Mouse (Mus musculus): ENCODE measurements at regions not wholly inside any gene's neighbourhood (a gene's known extent, or its start where the extent isn't known, plus 50 kb on each side); places are given as distances from the start of the nearest gene placed in this dataset.

DNA sequence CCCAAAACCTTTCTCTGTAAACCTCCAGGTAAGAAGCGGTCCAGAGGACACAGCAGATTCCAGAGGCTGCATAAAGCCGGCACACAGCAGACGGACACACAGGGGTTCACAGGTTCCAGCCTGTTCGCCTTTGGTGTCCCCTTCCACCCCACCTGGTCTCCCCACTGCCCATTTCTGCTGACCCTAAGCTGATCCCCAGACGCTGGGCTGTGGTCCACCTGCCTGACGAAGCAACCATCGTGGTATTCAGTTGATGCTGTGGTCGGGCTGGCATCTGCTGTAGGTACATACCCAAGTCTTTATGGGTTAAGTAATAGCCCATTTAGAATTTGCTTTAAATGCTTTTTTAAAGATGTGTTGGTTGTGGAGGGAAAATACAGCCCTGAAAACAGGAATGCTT, 78.4 kb upstream of the Errfi1 start:
- H3K4me1 ChIP-seq (ENCODE audit: control insufficient read depth, insufficient read depth, low read length) = peaks cover 25% of the 10 kb centered on the region
- DNase-seq (ENCODE audit: low spot score) (no peak), ATAC-seq (ENCODE audit: low read depth) (no peak)
- no peaks in the 10 kb centered on the region for H3K36me3 ChIP-seq (ENCODE audit: control insufficient read depth, insufficient read depth, low read length)
- no peak overlapping the region for H3K4me3 ChIP-seq (ENCODE audit: low read depth, low read length)
- no peak overlapping the region for H3K4me2 ChIP-seq (ENCODE audit: low read depth, low read length)
- peaks cover 21% of the 10 kb centered on the region for H3K9me3 ChIP-seq (ENCODE audit: control insufficient read depth, low read length)
- 87% methylated on average over 8 of the region's 8 CpGs for WGBS
- peak overlapping the region; percentile 72 for H3K27ac ChIP-seq (replicated peaks; ENCODE audit: low read depth, low read length)
- no peaks in the 10 kb centered on the region for H3K27me3 ChIP-seq (replicated peaks; ENCODE audit: control insufficient read depth, insufficient read depth, low read length)
- no peak overlapping the region for H3K9ac ChIP-seq (ENCODE audit: low read depth, low read length)

DNA sequence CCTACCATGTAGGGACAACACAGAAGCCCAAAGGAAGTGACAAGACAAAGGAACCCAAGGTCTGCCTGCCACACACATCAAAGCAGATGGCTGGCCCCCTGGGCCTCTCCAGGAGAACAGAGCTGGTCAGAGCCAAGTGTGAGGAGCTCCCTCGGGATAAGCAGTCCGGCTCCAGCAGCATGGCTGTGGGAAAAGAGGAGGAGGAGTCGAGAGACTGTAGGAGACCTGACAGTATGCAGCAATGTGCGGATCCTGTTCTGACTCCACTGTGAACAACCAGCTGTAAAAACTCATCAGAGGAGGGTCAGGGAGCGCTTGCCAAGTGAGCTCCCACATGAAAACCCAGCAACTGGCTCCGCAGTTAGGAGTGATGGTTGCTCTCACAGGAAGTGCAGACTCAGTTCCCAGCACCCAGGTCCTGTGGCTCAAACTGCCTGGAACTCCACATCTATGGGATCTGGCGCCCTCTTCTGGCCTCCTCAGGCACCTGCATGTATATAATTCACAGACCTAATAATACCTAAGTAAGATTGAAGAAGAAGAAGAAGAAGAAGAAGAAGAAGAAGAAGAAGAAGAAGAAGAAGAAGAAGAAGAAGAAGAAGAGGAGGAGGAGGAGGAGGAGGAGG, 79.3 kb upstream of the Errfi1 start:
- WGBS = 76% methylated on average over 7 of the region's 7 CpGs
- Histone ChIP-seq H3K4me2 (ENCODE audit: low read depth, low read length) (no peak overlapping the region), H3K27ac (replicated peaks; ENCODE audit: low read depth, low read length) (no peak overlapping the region), H3K4me1 (ENCODE audit: control insufficient read depth, insufficient read depth, low read length) (peaks cover 25% of the 10 kb centered on the region), H3K9ac (ENCODE audit: low read depth, low read length) (no peak overlapping the region), H3K36me3 (ENCODE audit: control insufficient read depth, insufficient read depth, low read length) (no peaks in the 10 kb centered on the region), H3K27me3 (replicated peaks; ENCODE audit: control insufficient read depth, insufficient read depth, low read length) (no peaks in the 10 kb centered on the region), H3K4me3 (ENCODE audit: low read depth, low read length) (no peak overlapping the region), H3K9me3 (ENCODE audit: control insufficient read depth, low read length) (peaks cover 21% of the 10 kb centered on the region)
- ATAC-seq (ENCODE audit: low read depth) (no peak), DNase-seq (ENCODE audit: low spot score) (no peak)

- Histone ChIP-seq H3K4me2 (ENCODE audit: low read depth, low read length) (no peak overlapping the region), H3K4me3 (ENCODE audit: low read depth, low read length) (no peak overlapping the region), H3K9ac (ENCODE audit: low read depth, low read length) (no peak overlapping the region), H3K27me3 (replicated peaks; ENCODE audit: control insufficient read depth, insufficient read depth, low read length) (no peaks in the 10 kb centered on the region), H3K36me3 (ENCODE audit: control insufficient read depth, insufficient read depth, low read length) (no peaks in the 10 kb centered on the region), H3K27ac (replicated peaks; ENCODE audit: low read depth, low read length) (no peak overlapping the region), H3K9me3 (ENCODE audit: control insufficient read depth, low read length) (peaks cover 21% of the 10 kb centered on the region), H3K4me1 (ENCODE audit: control insufficient read depth, insufficient read depth, low read length) (peaks cover 21% of the 10 kb centered on the region)
- no peak for DNase-seq (ENCODE audit: low spot score)
- 72% methylated on average over 6 of the region's 6 CpGs for WGBS
- ATAC-seq (ENCODE audit: low read depth) = no peak
These were observed 81.6 kb upstream of the Errfi1 start for GRCm38 (mm10) chr4:150771922-150772651.

GRCm38 (mm10) chr4:150771469-150771868, 82.2 kb upstream of the Errfi1 start:
- no peak for ATAC-seq (ENCODE audit: low read depth)
- DNase-seq (ENCODE audit: low spot score) = no peak
- Histone ChIP-seq H3K4me3 (ENCODE audit: low read depth, low read length) (no peak overlapping the region), H3K27me3 (replicated peaks; ENCODE audit: control insufficient read depth, insufficient read depth, low read length) (no peaks in the 10 kb centered on the region), H3K36me3 (ENCODE audit: control insufficient read depth, insufficient read depth, low read length) (no peaks in the 10 kb centered on the region), H3K9me3 (ENCODE audit: control insufficient read depth, low read length) (peaks cover 21% of the 10 kb centered on the region), H3K4me2 (ENCODE audit: low read depth, low read length) (no peak overlapping the region), H3K27ac (replicated peaks; ENCODE audit: low read depth, low read length) (no peak overlapping the region), H3K4me1 (ENCODE audit: control insufficient read depth, insufficient read depth, low read length) (peaks cover 17% of the 10 kb centered on the region), H3K9ac (ENCODE audit: low read depth, low read length) (no peak overlapping the region)
- WGBS = 50% methylated on average over 2 of the region's 2 CpGs

DNA sequence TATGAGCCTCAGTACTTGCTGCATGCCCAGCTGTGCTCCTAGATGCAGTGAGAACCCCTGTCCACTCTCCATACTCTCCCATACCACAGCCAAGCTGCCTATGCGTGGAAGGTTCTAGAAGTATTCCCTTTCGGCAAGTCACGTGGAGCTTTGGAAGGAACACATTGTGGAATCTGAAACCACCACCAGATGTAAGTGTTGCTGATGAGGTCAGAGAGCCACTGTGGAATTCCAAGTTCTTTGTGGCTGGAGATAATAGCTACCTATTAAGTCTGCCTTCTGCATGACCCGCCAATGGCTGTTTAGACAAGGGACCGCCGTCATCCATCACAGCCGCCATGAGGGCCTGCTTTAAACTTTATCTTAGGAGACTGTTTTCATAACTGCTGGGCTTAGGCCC, 84.7 kb upstream of the Errfi1 start:
- Histone ChIP-seq H3K4me3 (ENCODE audit: low read depth, low read length) (no peak overlapping the region), H3K4me2 (ENCODE audit: low read depth, low read length) (no peak overlapping the region), H3K9me3 (ENCODE audit: control insufficient read depth, low read length) (peaks cover 16% of the 10 kb centered on the region), H3K9ac (ENCODE audit: low read depth, low read length) (no peak overlapping the region), H3K4me1 (ENCODE audit: control insufficient read depth, insufficient read depth, low read length) (peaks cover 9% of the 10 kb centered on the region), H3K27ac (replicated peaks; ENCODE audit: low read depth, low read length) (0 out of 2 replicates have a peak overlapping the region, but pooled peaks have one; percentile 39), H3K36me3 (ENCODE audit: control insufficient read depth, insufficient read depth, low read length) (no peaks in the 10 kb centered on the region), H3K27me3 (replicated peaks; ENCODE audit: control insufficient read depth, insufficient read depth, low read length) (no peaks in the 10 kb centered on the region)
- ATAC-seq (ENCODE audit: low read depth) (peak; percentile 88), DNase-seq (ENCODE audit: low spot score) (peak; percentile 90)
- WGBS = 21% methylated on average over 7 of the region's 7 CpGs

DNA sequence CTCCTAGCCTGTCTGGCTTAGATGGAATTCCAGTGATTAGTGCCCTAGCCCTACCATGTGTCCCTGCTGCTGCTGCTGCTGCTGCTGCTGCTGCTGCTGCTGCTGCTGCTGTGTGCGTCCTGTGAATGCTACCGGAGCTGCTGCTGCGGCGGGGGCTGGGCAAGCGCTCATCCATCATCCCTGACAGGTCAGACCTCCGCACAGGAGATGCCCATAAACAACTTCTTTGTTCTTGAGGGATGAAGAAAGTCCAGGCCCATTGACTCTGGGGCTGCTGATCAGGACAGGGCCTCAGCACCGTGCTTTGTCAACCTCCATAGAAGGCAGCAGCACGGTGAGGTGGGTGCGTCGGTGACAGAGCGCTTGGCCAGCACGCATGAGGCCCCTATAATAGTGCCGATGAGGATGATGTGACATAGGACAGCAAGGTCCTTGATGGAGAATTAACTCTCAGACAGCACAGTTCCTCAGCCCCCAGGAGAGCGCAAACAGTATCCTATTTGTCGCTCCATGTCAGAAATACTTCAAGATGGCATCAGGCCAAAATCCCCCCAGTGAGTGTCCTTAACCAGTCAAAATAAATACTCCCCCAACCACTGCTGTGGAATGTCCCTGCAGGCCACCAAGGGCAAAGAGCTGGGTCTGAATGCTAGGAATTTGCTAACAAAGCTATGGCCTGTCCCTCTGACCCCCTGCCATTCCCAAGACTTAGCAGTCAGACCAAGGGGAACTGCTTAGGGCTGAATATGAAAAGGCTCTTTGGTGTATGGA, 95.1 kb upstream of the Errfi1 start:
- H3K27me3 ChIP-seq (replicated peaks; ENCODE audit: control insufficient read depth, insufficient read depth, low read length) = no peaks in the 10 kb centered on the region
- peak; percentile 58 for DNase-seq (ENCODE audit: low spot score)

GRCm38 (mm10) chr4:150757815-150758426, 95.8 kb upstream of the Errfi1 start:
- H3K36me3 ChIP-seq (ENCODE audit: control insufficient read depth, insufficient read depth, low read length) = no peaks in the 10 kb centered on the region
- H3K4me3 ChIP-seq (ENCODE audit: low read depth, low read length) = no peak overlapping the region
- H3K4me2 ChIP-seq (ENCODE audit: low read depth, low read length) = no peak overlapping the region
- H3K9ac ChIP-seq (ENCODE audit: low read depth, low read length) = no peak overlapping the region
- no peaks in the 10 kb centered on the region for H3K27me3 ChIP-seq (replicated peaks; ENCODE audit: control insufficient read depth, insufficient read depth, low read length)
- H3K27ac ChIP-seq (replicated peaks; ENCODE audit: low read depth, low read length) = peak overlapping the region; percentile 65
- no peak for DNase-seq (ENCODE audit: low spot score)
- no peak; the same call in 1 of the 2 replicates for ATAC-seq (ENCODE audit: low read depth)
- H3K9me3 ChIP-seq (ENCODE audit: control insufficient read depth, low read length) = no peaks in the 10 kb centered on the region
- H3K4me1 ChIP-seq (ENCODE audit: control insufficient read depth, insufficient read depth, low read length) = peaks cover 15% of the 10 kb centered on the region; the same call in 1 of the 2 replicates
- WGBS = 40% methylated on average over 10 of the region's 10 CpGs

More for the DNA sequence above, 95.1 kb upstream of the Errfi1 start:
- ATAC-seq (ENCODE audit: low read depth) = peak; percentile 67
- H3K36me3 ChIP-seq (ENCODE audit: control insufficient read depth, insufficient read depth, low read length) = no peaks in the 10 kb centered on the region
- peaks cover 15% of the 10 kb centered on the region; the same call in 1 of the 2 replicates for H3K4me1 ChIP-seq (ENCODE audit: control insufficient read depth, insufficient read depth, low read length)
- H3K4me2 ChIP-seq (ENCODE audit: low read depth, low read length) = peak overlapping the region; percentile 37
- H3K4me3 ChIP-seq (ENCODE audit: low read depth, low read length) = no peak overlapping the region
- WGBS = 12% methylated on average over 15 of the region's 15 CpGs
- H3K27ac ChIP-seq (replicated peaks; ENCODE audit: low read depth, low read length) = peak overlapping the region; percentile 65
- H3K9me3 ChIP-seq (ENCODE audit: control insufficient read depth, low read length) = no peaks in the 10 kb centered on the region
- peak overlapping the region; percentile 34; the same call in 1 of the 2 replicates for H3K9ac ChIP-seq (ENCODE audit: low read depth, low read length)

DNA sequence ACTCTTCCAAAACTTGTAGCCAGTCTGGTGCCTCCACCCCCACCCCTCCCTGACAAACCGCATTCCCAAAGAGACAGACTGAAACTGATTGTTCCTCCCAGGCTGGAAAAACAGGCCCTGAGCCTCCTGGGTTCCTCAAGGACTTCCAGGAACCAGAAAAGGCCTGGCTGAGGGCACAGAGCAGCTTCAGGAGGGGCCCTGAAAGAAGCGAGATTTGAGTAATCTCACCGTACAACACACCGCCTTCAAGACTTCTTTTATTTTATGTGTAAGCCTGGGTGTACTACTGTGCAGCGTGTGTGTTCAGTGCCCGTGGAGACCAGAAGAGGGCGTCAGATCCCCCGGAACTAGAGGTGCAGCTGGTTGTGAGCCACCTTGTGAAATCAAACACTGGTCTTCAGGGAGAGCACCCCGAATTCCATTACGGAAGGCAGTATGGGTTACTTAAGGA, 96.4 kb upstream of the Errfi1 start:
- DNase-seq (ENCODE audit: low spot score) = no peak
- H3K27ac ChIP-seq (replicated peaks; ENCODE audit: low read depth, low read length) = peak overlapping the region; percentile 65

More for the DNA sequence above, 96.4 kb upstream of the Errfi1 start:
- Histone ChIP-seq H3K27me3 (replicated peaks; ENCODE audit: control insufficient read depth, insufficient read depth, low read length) (no peaks in the 10 kb centered on the region), H3K4me2 (ENCODE audit: low read depth, low read length) (no peak overlapping the region), H3K9me3 (ENCODE audit: control insufficient read depth, low read length) (no peaks in the 10 kb centered on the region), H3K4me3 (ENCODE audit: low read depth, low read length) (no peak overlapping the region), H3K4me1 (ENCODE audit: control insufficient read depth, insufficient read depth, low read length) (peaks cover 15% of the 10 kb centered on the region; the same call in 1 of the 2 replicates), H3K36me3 (ENCODE audit: control insufficient read depth, insufficient read depth, low read length) (no peaks in the 10 kb centered on the region), H3K9ac (ENCODE audit: low read depth, low read length) (no peak overlapping the region)
- WGBS = 65% methylated on average over 10 of the region's 10 CpGs
- no peak for ATAC-seq (ENCODE audit: low read depth)
